Mouse (Mus musculus): ENCODE measurements around the gene Iars2. TPM values are rescaled to one million over a fixed set of nuclear protein-coding genes. Genes with fewer than 3 reads are reported as not detected.
A peak's percentile ranks its signal among the peaks of the same experiment; 100 is the strongest.
"Not testable (repeated sequence)": the region's sequence is repeated elsewhere in the genome, so short reads cannot be mapped to it uniquely, and the experiment has no call there.

Iars2 gene
- polyA plus RNA-seq, 1 experiment from 2014 or later, result 19.2 TPM

DNA sequence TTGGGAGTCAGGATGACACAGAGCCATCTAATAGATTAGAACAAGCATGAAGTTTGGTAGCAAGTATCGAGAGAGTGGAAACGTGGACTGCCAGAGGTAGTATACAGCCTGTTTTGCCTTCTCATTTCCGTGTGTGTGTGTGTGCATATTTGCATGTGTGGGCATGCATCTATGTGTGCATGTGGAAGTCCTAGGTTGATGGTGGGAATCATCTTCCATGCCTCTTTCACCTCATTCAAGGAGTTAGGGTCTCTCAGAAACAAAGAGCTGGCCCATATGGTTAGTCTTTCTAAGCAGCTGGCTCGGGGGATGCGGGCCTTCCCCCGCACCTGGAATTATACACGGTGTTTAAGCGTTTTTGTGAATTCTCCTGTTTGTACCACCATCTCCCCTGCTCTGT is 655 bp upstream of the Iars2 start:
- Histone ChIP-seq H3K4me2 (replicated peaks) (peak overlapping the region; percentile 66; the same call in 1 of the 2 replicates), H3K9me3 (no peaks in the 10 kb centered on the region), H3K27ac (replicated peaks) (no peak overlapping the region), H3K4me1 (peaks cover 40% of the 10 kb centered on the region), H3K27me3 (no peaks in the 10 kb centered on the region), H3K4me3 (peak overlapping the region; percentile 84), H3K9ac (replicated peaks) (no peak overlapping the region), H3K36me3 (peaks cover 21% of the 10 kb centered on the region)
- WGBS, result 90% methylated on average over 8 of the region's 8 CpGs
- no peak for ATAC-seq (replicated peaks)

DNA sequence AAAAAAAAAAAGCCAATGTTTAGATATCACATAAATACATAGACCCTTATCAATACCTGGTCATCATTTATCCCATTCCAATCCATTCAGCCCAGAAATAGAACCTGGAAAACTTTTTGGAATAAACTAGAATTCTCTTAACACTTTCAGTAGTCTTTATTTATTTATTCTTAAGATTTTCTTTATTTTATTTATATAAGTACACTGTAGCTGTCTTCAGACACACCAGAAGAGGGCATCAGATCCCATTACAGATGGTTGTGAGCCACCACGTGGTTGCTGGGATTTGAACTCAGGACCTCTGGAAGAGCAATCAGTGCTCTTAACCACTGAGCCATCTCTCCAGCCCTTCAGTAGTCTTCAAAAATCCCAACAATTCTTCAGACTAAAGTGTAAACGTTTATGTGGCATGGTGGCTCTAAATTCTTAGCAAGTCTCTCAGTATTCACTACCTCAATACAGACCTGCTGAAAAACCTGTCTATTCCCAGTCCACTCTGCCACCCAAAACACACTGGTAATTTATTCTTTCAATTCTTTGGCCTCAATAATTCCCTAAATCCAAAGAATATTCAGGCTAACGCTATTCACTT is 1.3 kb downstream of the Iars2 start:
- H3K27ac ChIP-seq (replicated peaks); H3K9ac ChIP-seq (replicated peaks); ATAC-seq (replicated peaks); H3K9me3 ChIP-seq; H3K27me3 ChIP-seq: not testable (repeated sequence)
- 58% methylated on average over 3 of the region's 3 CpGs for WGBS
- Histone ChIP-seq H3K4me3 (peak overlapping the region; percentile 84), H3K36me3 (peaks cover 39% of the 10 kb centered on the region), H3K4me2 (replicated peaks) (peak overlapping the region; percentile 66), H3K4me1 (peaks cover 21% of the 10 kb centered on the region)

- Histone ChIP-seq H3K4me1 (no peaks in the 10 kb centered on the region), H3K9me3 (no peaks in the 10 kb centered on the region), H3K27me3 (no peaks in the 10 kb centered on the region), H3K27ac (replicated peaks) (no peak overlapping the region), H3K4me3 (no peak overlapping the region), H3K36me3 (peaks cover 58% of the 10 kb centered on the region), H3K9ac (replicated peaks) (no peak overlapping the region), H3K4me2 (replicated peaks) (no peak overlapping the region)
- no peak for ATAC-seq (replicated peaks)
- 82% methylated on average over 16 of the region's 16 CpGs for WGBS
These were observed 13.2 kb downstream of the Iars2 start for GRCm38 (mm10) chr1:185315846-185316568.

DNA sequence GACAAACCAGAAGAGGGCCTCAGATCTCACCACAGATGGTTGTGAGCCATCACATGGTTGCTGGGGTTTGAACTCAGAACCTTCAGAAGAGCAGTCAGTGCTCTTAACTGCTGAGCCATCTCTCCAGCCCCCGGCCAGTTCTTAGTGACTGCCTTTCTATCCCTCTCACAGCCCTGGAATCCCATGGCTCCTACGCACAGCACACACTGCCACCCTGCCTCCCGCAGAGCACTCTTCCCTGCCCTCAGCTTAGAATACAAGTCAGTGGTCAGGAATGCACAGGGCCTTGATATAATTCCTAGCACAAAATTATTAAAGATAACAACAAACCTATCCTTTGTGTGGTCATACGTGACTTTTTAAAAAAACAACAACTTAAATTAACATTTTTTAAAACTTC is 14.7 kb downstream of the Iars2 start:
- no peak overlapping the region for H3K9ac ChIP-seq (replicated peaks)
- H3K4me1 ChIP-seq, result no peaks in the 10 kb centered on the region
- ATAC-seq (replicated peaks), result no peak
- H3K36me3 ChIP-seq, result peaks cover 47% of the 10 kb centered on the region
- H3K4me2 ChIP-seq (replicated peaks), result no peak overlapping the region
- H3K27me3 ChIP-seq, result no peaks in the 10 kb centered on the region
- no peak overlapping the region for H3K27ac ChIP-seq (replicated peaks)
- no peaks in the 10 kb centered on the region for H3K9me3 ChIP-seq
- WGBS, result 94% methylated on average over 4 of the region's 4 CpGs
- H3K4me3 ChIP-seq, result no peak overlapping the region

GRCm38 (mm10) chr1:185311949-185312348 is 17.2 kb downstream of the Iars2 start:
- H3K36me3 ChIP-seq, result peaks cover 43% of the 10 kb centered on the region
- H3K27me3 ChIP-seq, result no peaks in the 10 kb centered on the region
- H3K9ac ChIP-seq (replicated peaks), result no peak overlapping the region
- H3K4me3 ChIP-seq, result no peak overlapping the region
- 93% methylated on average over 9 of the region's 9 CpGs for WGBS
- no peak overlapping the region for H3K4me2 ChIP-seq (replicated peaks)
- H3K9me3 ChIP-seq, result no peaks in the 10 kb centered on the region
- no peak for ATAC-seq (replicated peaks)
- H3K4me1 ChIP-seq, result no peaks in the 10 kb centered on the region
- no peak overlapping the region for H3K27ac ChIP-seq (replicated peaks)

DNA sequence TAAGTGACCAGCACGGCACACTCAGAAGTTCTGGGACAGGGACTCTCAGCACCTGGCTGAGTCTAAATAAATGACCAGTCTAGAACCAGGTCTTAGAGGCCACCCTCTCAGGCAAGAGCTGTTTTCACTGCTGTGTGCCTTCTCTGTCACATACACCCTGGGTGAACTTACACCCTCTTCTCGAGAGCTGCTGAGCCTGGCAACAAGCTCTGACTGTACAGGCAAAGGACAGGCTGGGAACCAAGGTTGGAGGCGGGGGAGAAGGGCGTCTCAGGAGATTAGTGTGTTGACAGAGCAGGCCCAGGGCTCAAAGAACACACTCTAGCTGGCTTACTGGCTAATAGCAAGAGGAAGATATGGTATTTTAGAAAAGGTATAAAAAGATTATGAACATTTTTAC is 20.3 kb downstream of the Iars2 start:
- Histone ChIP-seq H3K27ac (replicated peaks) (no peak overlapping the region), H3K9me3 (no peaks in the 10 kb centered on the region), H3K27me3 (no peaks in the 10 kb centered on the region), H3K4me1 (no peaks in the 10 kb centered on the region), H3K36me3 (peaks cover 27% of the 10 kb centered on the region), H3K4me2 (replicated peaks) (no peak overlapping the region), H3K4me3 (no peak overlapping the region), H3K9ac (replicated peaks) (no peak overlapping the region)
- ATAC-seq (replicated peaks), result no peak
- 81% methylated on average over 4 of the region's 4 CpGs for WGBS

- WGBS, result 94% methylated on average over 2 of the region's 2 CpGs
- Histone ChIP-seq H3K4me1 (no peaks in the 10 kb centered on the region), H3K9ac (replicated peaks) (no peak overlapping the region), H3K4me2 (replicated peaks) (no peak overlapping the region), H3K36me3 (peaks cover 21% of the 10 kb centered on the region), H3K27ac (replicated peaks) (no peak overlapping the region), H3K4me3 (no peak overlapping the region), H3K27me3 (no peaks in the 10 kb centered on the region), H3K9me3 (no peaks in the 10 kb centered on the region)
- no peak for ATAC-seq (replicated peaks)
These were observed 20.9 kb downstream of the Iars2 start for GRCm38 (mm10) chr1:185308334-185308733.

- H3K27me3 ChIP-seq, result no peaks in the 10 kb centered on the region
- H3K4me2 ChIP-seq (replicated peaks), result no peak overlapping the region
- no peak overlapping the region for H3K27ac ChIP-seq (replicated peaks)
- H3K4me3 ChIP-seq, result no peak overlapping the region
- peaks cover 19% of the 10 kb centered on the region for H3K36me3 ChIP-seq
- WGBS, result 95% methylated on average over 7 of the region's 7 CpGs
- ATAC-seq (replicated peaks), result no peak
- H3K4me1 ChIP-seq, result no peaks in the 10 kb centered on the region
- H3K9me3 ChIP-seq, result no peaks in the 10 kb centered on the region
- H3K9ac ChIP-seq (replicated peaks), result no peak overlapping the region
These were observed 21.6 kb downstream of the Iars2 start for GRCm38 (mm10) chr1:185307645-185308044.

DNA sequence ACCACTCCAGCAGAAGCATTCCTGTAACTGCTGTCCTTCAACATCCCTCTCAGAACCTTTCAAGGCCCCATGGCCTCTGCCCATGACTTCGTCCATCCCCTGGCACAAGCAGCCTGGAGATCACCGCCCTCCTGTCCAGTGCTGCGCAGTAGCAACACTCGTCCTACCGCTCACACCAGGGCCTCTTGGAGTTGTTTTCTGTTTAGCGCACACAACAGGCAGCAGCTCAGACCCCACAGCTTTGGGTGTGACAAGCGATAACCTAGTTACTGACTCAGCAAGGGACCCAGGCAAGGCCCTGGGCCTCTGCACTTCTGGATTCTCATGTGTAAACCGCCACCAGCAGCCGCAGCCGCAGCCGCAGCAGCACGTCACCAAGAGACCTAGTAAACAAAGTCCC is 22.4 kb downstream of the Iars2 start:
- no peak overlapping the region for H3K4me3 ChIP-seq
- no peak overlapping the region for H3K9ac ChIP-seq (replicated peaks)
- no peak for ATAC-seq (replicated peaks)
- no peak overlapping the region for H3K4me2 ChIP-seq (replicated peaks)
- H3K9me3 ChIP-seq, result no peaks in the 10 kb centered on the region
- peaks cover 13% of the 10 kb centered on the region for H3K36me3 ChIP-seq
- 98% methylated on average over 12 of the region's 12 CpGs for whole genome bisulfite sequencing
- H3K27me3 ChIP-seq, result no peaks in the 10 kb centered on the region
- H3K4me1 ChIP-seq, result no peaks in the 10 kb centered on the region
- H3K27ac ChIP-seq (replicated peaks), result no peak overlapping the region

DNA sequence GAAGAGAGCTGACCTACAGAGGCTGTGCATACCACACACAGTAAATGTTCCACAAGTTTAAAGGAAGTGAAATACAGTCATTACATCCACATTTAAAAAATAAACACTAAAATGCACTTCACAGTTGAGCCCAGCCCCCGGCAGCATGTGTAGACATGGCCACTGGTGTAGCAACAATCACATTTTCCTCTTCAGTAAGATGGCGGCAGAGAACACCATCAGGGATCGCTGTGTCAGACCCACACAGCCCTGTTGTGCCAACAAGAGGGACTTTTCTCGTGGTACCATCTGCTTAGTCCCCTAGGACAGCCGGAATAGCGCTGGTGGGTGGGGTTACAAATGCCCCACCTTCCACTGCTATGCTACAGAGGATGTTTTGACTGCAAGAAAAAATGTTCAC is 26.4 kb downstream of the Iars2 start:
- no peaks in the 10 kb centered on the region for H3K4me1 ChIP-seq
- no peaks in the 10 kb centered on the region for H3K27me3 ChIP-seq
- H3K9ac ChIP-seq (replicated peaks), result no peak overlapping the region
- no peak overlapping the region for H3K4me2 ChIP-seq (replicated peaks)
- no peaks in the 10 kb centered on the region for H3K9me3 ChIP-seq
- no peak overlapping the region for H3K4me3 ChIP-seq
- H3K27ac ChIP-seq (replicated peaks), result no peak overlapping the region
- WGBS, result 89% methylated on average over 6 of the region's 6 CpGs
- no peak for ATAC-seq (replicated peaks)
- peaks cover 18% of the 10 kb centered on the region; the same call in 1 of the 2 replicates for H3K36me3 ChIP-seq

GRCm38 (mm10) chr1:185298496-185298895 is 30.7 kb downstream of the Iars2 start:
- no peak overlapping the region for H3K27ac ChIP-seq (replicated peaks)
- no peaks in the 10 kb centered on the region for H3K9me3 ChIP-seq
- no peak overlapping the region for H3K4me2 ChIP-seq (replicated peaks)
- H3K36me3 ChIP-seq, result peaks cover 47% of the 10 kb centered on the region
- no peak overlapping the region for H3K4me3 ChIP-seq
- 93% methylated on average over 8 of the region's 8 CpGs for WGBS
- H3K4me1 ChIP-seq, result no peaks in the 10 kb centered on the region
- H3K27me3 ChIP-seq, result no peaks in the 10 kb centered on the region
- no peak for ATAC-seq (replicated peaks)
- H3K9ac ChIP-seq (replicated peaks), result no peak overlapping the region

GRCm38 (mm10) chr1:185296850-185297249 is 32.3 kb downstream of the Iars2 start:
- WGBS, result 93% methylated on average over 7 of the region's 7 CpGs
- Histone ChIP-seq H3K36me3 (peaks cover 53% of the 10 kb centered on the region), H3K4me3 (no peak overlapping the region)

More at GRCm38 (mm10) chr1:185296850-185297249, 32.3 kb downstream of the Iars2 start:
- no peak for ATAC-seq (replicated peaks)
- H3K4me2 ChIP-seq (replicated peaks), result no peak overlapping the region
- H3K27ac ChIP-seq (replicated peaks), result no peak overlapping the region
- no peaks in the 10 kb centered on the region for H3K27me3 ChIP-seq
- H3K9me3 ChIP-seq, result no peaks in the 10 kb centered on the region
- H3K4me1 ChIP-seq, result no peaks in the 10 kb centered on the region
- H3K9ac ChIP-seq (replicated peaks), result no peak overlapping the region
